Mouse (Mus musculus): ENCODE measurements around the gene Pla1a. TPM values are rescaled to one million over a fixed set of nuclear protein-coding genes. Genes with fewer than 3 reads are reported as not detected.

The Pla1a gene
- polyA plus RNA-seq, 1 experiment, result not detected

DNA sequence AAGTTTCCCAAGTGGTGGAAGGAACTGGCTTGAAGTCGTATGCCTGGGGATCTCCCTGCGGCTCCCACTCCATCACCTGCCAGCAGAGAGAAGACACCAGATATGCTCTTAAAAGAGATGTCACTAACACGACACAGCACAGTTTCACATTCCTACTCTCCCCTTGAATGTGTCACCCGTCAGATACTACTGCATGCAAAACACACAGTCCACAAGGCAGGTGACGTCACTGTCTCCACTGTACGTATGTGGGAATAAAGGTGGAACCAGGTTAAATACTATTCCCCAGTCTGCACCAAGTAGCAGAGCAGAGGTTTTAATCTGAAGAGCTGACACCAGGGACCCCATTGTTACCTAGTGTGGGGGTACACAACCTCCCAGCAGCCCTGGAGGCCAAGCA lies 7.5 kb upstream of the Pla1a start:
- peaks cover 44% of the 10 kb centered on the region for H3K4me1 ChIP-seq
- TF ChIP-seq FLI1 (IDR thresholded peaks at IDR 0.05; ENCODE audit: low read length), result no peak
- TF ChIP-seq GATA1 (IDR thresholded peaks at IDR 0.05; ENCODE audit: borderline replicate concordance, low read length), result no peak
- H3K9me3 ChIP-seq, result peaks cover 13% of the 10 kb centered on the region
- H3K27me3 ChIP-seq (replicated peaks), result peaks cover 2% of the 10 kb centered on the region
- H3K4me3 ChIP-seq (replicated peaks), result no peak overlapping the region
- peaks cover 27% of the 10 kb centered on the region for H3K36me3 ChIP-seq (replicated peaks; ENCODE audit: low read length)

DNA sequence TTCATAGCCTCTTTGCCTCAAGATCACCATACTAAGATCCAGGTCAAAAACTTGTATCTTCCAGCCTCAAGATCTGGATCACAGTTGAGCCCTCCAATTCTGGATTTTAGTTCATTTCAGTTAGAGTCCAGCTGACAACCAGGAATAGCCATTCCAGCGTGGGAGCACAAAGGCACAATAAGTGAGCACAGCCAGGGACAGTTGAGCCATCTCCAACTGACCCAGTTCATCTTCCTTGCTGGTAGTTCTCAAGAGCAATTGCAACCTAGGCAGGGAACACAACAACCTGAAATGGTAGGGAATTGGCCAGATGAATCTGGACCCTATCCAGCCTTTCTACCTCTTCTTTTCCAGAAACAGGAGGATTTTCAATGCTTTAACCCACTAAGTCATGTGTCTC lies 6.2 kb upstream of the Pla1a start:
- Histone ChIP-seq H3K4me3 (replicated peaks) (no peak overlapping the region), H3K27me3 (replicated peaks) (peaks cover 2% of the 10 kb centered on the region), H3K36me3 (replicated peaks; ENCODE audit: low read length) (peaks cover 15% of the 10 kb centered on the region), H3K9me3 (0 out of 2 replicates have a peak, but pooled peaks cover 2% of the 10 kb centered on the region), H3K4me1 (peaks cover 35% of the 10 kb centered on the region)
- no peak for TF ChIP-seq GATA1 (IDR thresholded peaks at IDR 0.05; ENCODE audit: borderline replicate concordance, low read length)
- TF ChIP-seq FLI1 (IDR thresholded peaks at IDR 0.05; ENCODE audit: low read length), result no peak

DNA sequence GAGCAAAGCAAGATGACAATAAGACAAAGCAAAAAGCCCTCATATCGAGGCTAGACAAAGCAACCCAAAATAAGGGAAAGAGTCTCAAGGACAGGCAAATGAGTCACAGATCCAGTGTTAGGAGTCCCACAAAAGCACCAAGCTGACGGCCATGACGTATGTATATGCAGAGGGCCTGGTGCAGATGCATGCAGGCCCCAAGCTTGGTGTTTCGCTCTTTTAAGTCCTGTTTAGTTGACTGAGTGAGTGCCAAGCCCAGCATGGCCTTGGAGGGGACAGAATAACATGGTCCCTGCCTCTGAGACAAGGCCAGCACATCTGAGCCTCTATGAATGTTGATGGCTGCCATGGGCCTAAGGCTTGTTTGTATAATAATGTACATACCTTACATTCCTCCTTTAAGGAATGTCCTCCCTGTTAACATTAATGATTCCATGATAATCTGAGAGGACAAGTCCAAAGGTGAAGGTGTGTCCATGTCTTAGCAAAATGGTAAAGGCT lies 1.4 kb upstream of the Pla1a start:
- Histone ChIP-seq H3K4me1 (peaks cover 37% of the 10 kb centered on the region), H3K36me3 (replicated peaks; ENCODE audit: low read length) (no peaks in the 10 kb centered on the region), H3K27me3 (replicated peaks) (no peaks in the 10 kb centered on the region), H3K4me3 (replicated peaks) (no peak overlapping the region), H3K9me3 (no peaks in the 10 kb centered on the region)
- TF ChIP-seq FLI1 (IDR thresholded peaks at IDR 0.05; ENCODE audit: low read length), result no peak
- TF ChIP-seq GATA1 (IDR thresholded peaks at IDR 0.05; ENCODE audit: borderline replicate concordance, low read length), result no peak

DNA sequence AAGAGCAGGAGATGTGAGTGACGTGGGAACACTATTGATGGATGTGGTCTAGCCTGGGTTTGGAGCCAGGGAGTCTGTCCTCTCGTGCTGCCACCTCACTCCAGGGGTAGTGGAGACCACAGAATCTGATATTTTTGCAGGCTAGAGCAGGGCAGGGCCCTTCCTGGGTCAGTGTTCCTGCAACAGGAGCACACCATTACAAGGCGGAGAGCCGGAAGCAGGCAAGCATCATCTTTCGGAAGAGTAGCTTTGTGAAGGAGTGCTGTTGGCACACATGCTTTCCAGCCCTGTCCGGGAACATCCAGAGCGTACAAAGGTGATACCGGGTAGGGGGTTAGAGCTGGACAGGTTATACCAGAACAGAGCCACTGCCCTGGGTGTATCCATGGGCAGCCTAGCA lies 569 bp upstream of the Pla1a start:
- H3K4me3 ChIP-seq (replicated peaks), result no peak overlapping the region
- no peak for TF ChIP-seq FLI1 (IDR thresholded peaks at IDR 0.05; ENCODE audit: low read length)
- TF ChIP-seq GATA1 (IDR thresholded peaks at IDR 0.05; ENCODE audit: borderline replicate concordance, low read length), result no peak
- H3K4me1 ChIP-seq, result peaks cover 37% of the 10 kb centered on the region
- no peaks in the 10 kb centered on the region for H3K9me3 ChIP-seq
- no peaks in the 10 kb centered on the region for H3K27me3 ChIP-seq (replicated peaks)
- H3K36me3 ChIP-seq (replicated peaks; ENCODE audit: low read length), result no peaks in the 10 kb centered on the region

DNA sequence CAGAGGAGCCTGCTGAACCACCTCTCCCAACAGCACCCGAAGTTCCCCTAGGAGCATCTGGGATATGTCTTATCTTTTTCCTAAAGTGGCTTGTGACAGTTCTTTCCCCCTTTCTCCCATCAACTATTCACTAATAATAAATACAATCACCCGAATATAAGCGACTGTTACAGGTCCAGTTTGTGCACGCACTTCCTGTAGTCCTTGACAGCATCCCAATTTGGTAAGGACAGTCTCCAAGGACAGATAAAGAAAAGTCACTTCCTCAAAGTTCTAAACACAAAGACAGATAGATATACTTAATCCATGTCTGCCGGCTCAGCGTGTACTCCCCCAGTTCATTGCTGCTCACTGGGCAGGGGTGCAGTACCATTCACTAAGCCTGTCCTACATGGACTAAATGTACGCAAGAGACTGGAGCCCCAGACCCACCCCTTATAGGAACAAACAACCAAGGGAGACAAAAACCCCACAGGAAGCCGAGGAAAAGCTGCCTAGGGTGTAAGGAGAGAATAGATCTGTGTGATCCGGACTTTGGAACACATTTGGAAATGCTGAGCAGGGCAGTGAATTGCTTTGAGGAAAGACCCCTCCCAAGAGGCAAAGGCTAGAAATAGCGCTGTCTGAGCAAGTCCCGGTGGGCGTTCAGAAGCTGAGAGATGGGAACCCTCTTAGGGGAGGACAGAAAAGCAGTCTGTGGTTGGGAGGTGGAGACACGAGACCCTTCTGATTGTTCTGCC lies 1.3 kb downstream of the Pla1a start:
- Histone ChIP-seq H3K4me3 (replicated peaks) (no peak overlapping the region), H3K9me3 (no peaks in the 10 kb centered on the region), H3K36me3 (replicated peaks; ENCODE audit: low read length) (no peaks in the 10 kb centered on the region), H3K4me1 (peaks cover 37% of the 10 kb centered on the region), H3K27me3 (replicated peaks) (no peaks in the 10 kb centered on the region)
- no peak for TF ChIP-seq FLI1 (IDR thresholded peaks at IDR 0.05; ENCODE audit: low read length)
- TF ChIP-seq GATA1 (IDR thresholded peaks at IDR 0.05; ENCODE audit: borderline replicate concordance, low read length), result no peak

DNA sequence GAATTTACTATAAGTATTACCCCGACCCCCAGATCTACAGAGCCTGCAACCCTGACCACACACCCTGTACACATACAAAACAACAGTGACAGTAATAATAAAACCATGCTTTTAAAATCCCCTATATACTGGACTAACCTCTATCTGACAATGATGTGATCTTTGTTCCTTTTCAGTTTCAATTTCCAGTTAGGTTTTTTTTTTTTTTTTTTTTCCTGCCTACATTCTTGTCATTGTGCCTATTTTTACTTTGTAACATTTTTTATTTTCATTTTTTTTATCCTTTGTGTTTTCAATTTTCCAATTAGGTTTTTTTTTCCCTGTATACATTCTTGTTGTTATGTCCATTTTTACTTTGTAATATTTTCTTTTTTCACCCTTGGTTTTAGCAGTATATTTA lies 7.1 kb downstream of the Pla1a start:
- no peaks in the 10 kb centered on the region for H3K9me3 ChIP-seq
- H3K36me3 ChIP-seq (replicated peaks; ENCODE audit: low read length), result no peaks in the 10 kb centered on the region
- peaks cover 3% of the 10 kb centered on the region for H3K27me3 ChIP-seq (replicated peaks)
- H3K4me3 ChIP-seq (replicated peaks), result no peak overlapping the region
- no peak for TF ChIP-seq GATA1 (IDR thresholded peaks at IDR 0.05; ENCODE audit: borderline replicate concordance, low read length)
- TF ChIP-seq FLI1 (IDR thresholded peaks at IDR 0.05; ENCODE audit: low read length), result no peak
- peaks cover 20% of the 10 kb centered on the region for H3K4me1 ChIP-seq

DNA sequence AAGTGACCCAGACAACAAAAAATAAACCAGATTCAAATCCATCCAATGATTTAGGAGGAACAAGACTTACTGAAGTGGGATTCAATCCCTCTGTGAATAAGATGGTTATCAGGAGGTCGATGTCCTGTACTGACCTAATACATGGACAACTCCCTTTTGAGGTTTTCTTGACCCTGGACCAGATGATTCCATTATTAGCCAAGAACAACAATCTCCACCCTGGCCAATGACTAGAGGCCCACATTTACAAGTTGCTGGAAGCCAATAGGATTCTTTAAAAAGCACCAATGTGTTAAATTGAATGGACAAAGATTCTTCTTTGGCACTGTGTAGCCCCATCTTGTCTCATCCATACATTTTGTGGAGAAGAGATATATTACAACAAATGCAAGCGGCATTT lies 7.6 kb downstream of the Pla1a start:
- Histone ChIP-seq H3K4me1 (peaks cover 15% of the 10 kb centered on the region), H3K27me3 (replicated peaks) (peaks cover 3% of the 10 kb centered on the region), H3K4me3 (replicated peaks) (no peak overlapping the region), H3K9me3 (no peaks in the 10 kb centered on the region), H3K36me3 (replicated peaks; ENCODE audit: low read length) (no peaks in the 10 kb centered on the region)
- TF ChIP-seq FLI1 (IDR thresholded peaks at IDR 0.05; ENCODE audit: low read length) (no peak), GATA1 (IDR thresholded peaks at IDR 0.05; ENCODE audit: borderline replicate concordance, low read length) (no peak)

DNA sequence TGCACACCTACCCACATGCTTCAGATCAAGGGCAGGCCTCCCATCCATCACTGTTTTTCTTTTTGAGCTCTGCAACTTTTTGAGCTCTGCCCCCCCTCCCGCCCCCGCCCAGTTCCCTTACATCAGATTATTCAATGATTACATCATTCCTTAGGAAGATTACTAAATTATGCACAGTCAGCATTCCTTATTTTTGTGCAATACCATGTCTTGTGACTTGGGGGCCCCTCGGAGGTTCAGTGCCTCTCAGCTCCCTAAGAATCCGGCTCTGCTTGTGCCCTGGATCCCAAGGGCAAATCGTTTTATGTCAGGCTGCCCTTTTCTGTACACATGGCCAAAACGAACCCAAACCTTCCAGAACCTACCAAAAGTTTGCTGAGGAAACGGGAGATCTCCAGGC lies 18.0 kb downstream of the Pla1a start:
- H3K4me1 ChIP-seq, result peaks cover 38% of the 10 kb centered on the region
- peaks cover 5% of the 10 kb centered on the region for H3K27me3 ChIP-seq (replicated peaks)
- no peak overlapping the region for H3K4me3 ChIP-seq (replicated peaks)
- H3K36me3 ChIP-seq (replicated peaks; ENCODE audit: low read length), result no peaks in the 10 kb centered on the region
- TF ChIP-seq FLI1 (IDR thresholded peaks at IDR 0.05; ENCODE audit: low read length) (no peak), GATA1 (IDR thresholded peaks at IDR 0.05; ENCODE audit: borderline replicate concordance, low read length) (no peak)
- peaks cover under 1% of the 10 kb centered on the region; the same call in 1 of the 2 replicates for H3K9me3 ChIP-seq

DNA sequence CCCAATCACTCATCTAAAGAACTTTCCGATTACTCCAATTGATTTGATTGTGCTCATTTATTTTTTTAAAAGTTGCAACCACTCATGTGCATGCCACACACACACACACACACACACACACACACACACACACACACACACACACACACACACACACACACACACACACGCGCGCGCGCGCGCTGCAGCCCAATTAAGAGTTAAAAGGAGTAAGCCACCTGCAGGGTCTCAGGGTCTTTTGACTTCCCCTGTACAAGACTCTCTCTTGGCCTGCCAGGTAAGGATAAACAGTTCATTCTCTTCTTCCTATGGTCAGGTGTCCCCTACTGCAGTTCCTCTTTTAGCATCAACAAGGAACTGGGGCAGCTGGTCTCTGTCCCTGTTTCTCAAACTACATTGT lies 24.5 kb downstream of the Pla1a start:
- H3K4me3 ChIP-seq (replicated peaks), result no peak overlapping the region
- TF ChIP-seq GATA1 (IDR thresholded peaks at IDR 0.05; ENCODE audit: borderline replicate concordance, low read length), result no peak
- TF ChIP-seq FLI1 (IDR thresholded peaks at IDR 0.05; ENCODE audit: low read length), result no peak
- H3K9me3 ChIP-seq, result no peaks in the 10 kb centered on the region
- peaks cover 3% of the 10 kb centered on the region for H3K27me3 ChIP-seq (replicated peaks)
- no peaks in the 10 kb centered on the region for H3K36me3 ChIP-seq (replicated peaks; ENCODE audit: low read length)
- peaks cover 40% of the 10 kb centered on the region for H3K4me1 ChIP-seq

DNA sequence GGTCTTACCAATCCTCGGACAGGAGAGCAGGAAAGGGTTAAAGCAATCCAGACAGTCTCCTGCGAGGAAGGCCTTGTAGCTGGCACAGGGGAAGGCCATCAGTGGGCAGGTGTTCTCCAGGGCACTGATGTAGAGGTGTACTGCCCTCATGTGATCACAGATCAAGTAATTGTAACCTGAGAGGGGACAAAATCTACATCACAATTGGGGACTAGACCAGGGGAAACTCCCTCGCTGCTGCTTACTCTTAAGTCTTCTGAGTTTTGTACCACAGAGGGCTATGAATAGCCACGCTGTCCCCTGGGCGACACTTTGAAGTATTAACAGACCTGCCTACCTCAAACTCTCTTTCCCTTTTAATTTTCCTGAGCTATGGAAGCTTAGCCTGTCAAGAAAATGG lies 25.4 kb downstream of the Pla1a start:
- no peak overlapping the region for H3K4me3 ChIP-seq (replicated peaks)
- TF ChIP-seq GATA1 (IDR thresholded peaks at IDR 0.05; ENCODE audit: borderline replicate concordance, low read length) (no peak), FLI1 (IDR thresholded peaks at IDR 0.05; ENCODE audit: low read length) (no peak)
- no peaks in the 10 kb centered on the region for H3K9me3 ChIP-seq
- H3K27me3 ChIP-seq (replicated peaks), result peaks cover 3% of the 10 kb centered on the region
- no peaks in the 10 kb centered on the region for H3K36me3 ChIP-seq (replicated peaks; ENCODE audit: low read length)
- H3K4me1 ChIP-seq, result peaks cover 48% of the 10 kb centered on the region
